Comparison of ENCODE assay signal across 28 mouse cellular contexts in genomic region chr9:122901047-122901446, GRCm38 (mm10). TPM values are rescaled to one million over a fixed set of nuclear protein-coding genes. Genes with fewer than 3 reads are reported as not detected.
DNase-seq lines count a peak whose midpoint lies in the region; ATAC-seq and TF ChIP-seq lines count a peak whose summit lies in the region.
"Had no signal": no experiment of that assay in that cellular context is flagged by ENCODE, and none has a peak within 500 bp of the region (broad histone marks: within the 10 kb centered on the region; RNA-seq: fewer than 3 reads in every experiment).

No protein-coding gene starts in this region.

- peaks cover under 1% of the 10 kb centered on the region; the same call in 1 of the 2 replicates for H3K9me3 ChIP-seq in liver, embryonic 11.5 days (ENCODE audit: control insufficient read depth, low read length)
- peaks cover under 1% of the 10 kb centered on the region; the same call in 1 of the 2 replicates for H3K9me3 ChIP-seq in heart, embryonic 12.5 days (replicated peaks)
- H3K9me3 ChIP-seq: embryonic facial prominence, embryonic 13.5 days had no signal

- no peak overlapping the region for H3K4me2 ChIP-seq in liver, embryonic 11.5 days
- no peak overlapping the region for H3K4me2 ChIP-seq in heart, embryonic 12.5 days
- H3K4me2 ChIP-seq: embryonic facial prominence, embryonic 13.5 days; forebrain, embryonic 12.5 days; forebrain, embryonic 15.5 days; heart, embryonic 13.5 days; hindbrain, embryonic 12.5 days; hindbrain, embryonic 15.5 days had no signal

- peaks cover 2% of the 10 kb centered on the region; the same call in 1 of the 2 replicates for H3K27me3 ChIP-seq in liver, adult 2 months (ENCODE audit: control insufficient read depth, insufficient read depth, low read length)
- H3K27me3 ChIP-seq in liver, embryonic 11.5 days (replicated peaks; ENCODE audit: control insufficient read depth, insufficient read depth, low read length): no peaks in the 10 kb centered on the region
- H3K27me3 ChIP-seq in heart, embryonic 12.5 days (replicated peaks): no peaks in the 10 kb centered on the region
- H3K27me3 ChIP-seq: CH12.LX; embryonic facial prominence, embryonic 13.5 days; forebrain, embryonic 12.5 days; forebrain, embryonic 15.5 days; heart, embryonic 13.5 days; hindbrain, embryonic 12.5 days; hindbrain, embryonic 15.5 days had no signal

- intact Hi-C loops in heart, postnatal 10 days (cut with DNase I): no loop called here

- peak; percentile 19 for DNase-seq in liver, adult 2 months (ENCODE audit: extremely low read depth, low read depth, low spot score)
- no peak for DNase-seq in liver, embryonic 11.5 days (ENCODE audit: low spot score)
- DNase-seq in A20 (ENCODE audit: low read depth, low spot score): peak; percentile 16
- no peak for DNase-seq in heart, postnatal 10 days
- DNase-seq: adrenal gland, adult 8-10 months; adrenal gland, postnatal 25 days; B cell, adult 2 months; cerebellum, adult 11-12 months; cerebellum, adult 9-10 months; cerebellum, postnatal 14 days; embryo, embryonic 11 days; gastrocnemius, postnatal 10 days; gastrocnemius, postnatal 36 days had no signal

- H3K36me3 ChIP-seq in liver, adult 2 months (ENCODE audit: control insufficient read depth, insufficient read depth, low read length): peaks cover 2% of the 10 kb centered on the region; the same call in 1 of the 2 replicates
- no peaks in the 10 kb centered on the region for H3K36me3 ChIP-seq in liver, embryonic 11.5 days (ENCODE audit: control insufficient read depth, insufficient read depth, low read length)
- H3K36me3 ChIP-seq in heart, embryonic 12.5 days: peaks cover under 1% of the 10 kb centered on the region; the same call in 1 of the 2 replicates
- H3K36me3 ChIP-seq: G1E had no signal

- H3K4me1 ChIP-seq in liver, adult 2 months (ENCODE audit: control insufficient read depth, insufficient read depth, low read length): no peaks in the 10 kb centered on the region; the same call in 1 of the 2 replicates
- no peaks in the 10 kb centered on the region for H3K4me1 ChIP-seq in liver, embryonic 11.5 days (replicated peaks; ENCODE audit: control insufficient read depth, insufficient read depth, low read length)
- H3K4me1 ChIP-seq in heart, embryonic 12.5 days (replicated peaks): no peaks in the 10 kb centered on the region

- no peak overlapping the region for H3K4me3 ChIP-seq in liver, adult 2 months (ENCODE audit: insufficient read depth, low read depth, low read length)
- no peak overlapping the region for H3K4me3 ChIP-seq in liver, embryonic 11.5 days (ENCODE audit: low read depth, low read length)
- no peak overlapping the region for H3K4me3 ChIP-seq in heart, embryonic 12.5 days
- H3K4me3 ChIP-seq: embryonic facial prominence, embryonic 10.5 days; embryonic facial prominence, embryonic 13.5 days; erythroblast, embryonic 14.5 days; forebrain, embryonic 12.5 days; forebrain, embryonic 15.5 days; heart, embryonic 13.5 days; hindbrain, embryonic 12.5 days; hindbrain, embryonic 15.5 days had no signal

- H3K79me2 ChIP-seq in liver, adult 2 months (ENCODE audit: control insufficient read depth, insufficient read depth, low read length): no peaks in the 10 kb centered on the region

- no peak for ATAC-seq in liver, embryonic 11.5 days (replicated peaks; ENCODE audit: low FRiP score)
- ATAC-seq in common myeloid progenitor, adult 5-6 weeks (replicated peaks; ENCODE audit: low read depth, poor library complexity, severe bottlenecking): 0 out of 2 replicates have a peak, but pooled peaks have one; percentile 2
- ATAC-seq in megakaryocyte progenitor cell, adult 5-6 weeks (replicated peaks; ENCODE audit: poor library complexity): 0 out of 2 replicates have a peak, but pooled peaks have one; percentile 23
- ATAC-seq in heart, embryonic 12.5 days (ENCODE audit: insufficient number of reproducible peaks, low FRiP score): no peak
- ATAC-seq: forebrain, embryonic 15.5 days had no signal

- WGBS in liver, adult 2 months: 88% methylated on average over 2 of the region's 2 CpGs
- WGBS in liver, embryonic 11.5 days: 86% methylated on average over 2 of the region's 2 CpGs
- 76% methylated on average over 2 of the region's 2 CpGs for WGBS in heart, embryonic 12.5 days

- no peak overlapping the region for H3K27ac ChIP-seq in liver, adult 2 months (replicated peaks; ENCODE audit: insufficient read depth, low read depth, low read length)
- H3K27ac ChIP-seq in liver, embryonic 11.5 days (ENCODE audit: low read depth, low read length): no peak overlapping the region
- H3K27ac ChIP-seq in heart, embryonic 12.5 days (ENCODE audit: poor library complexity, severe bottlenecking): no peak overlapping the region
- H3K27ac ChIP-seq: embryonic facial prominence, embryonic 10.5 days; embryonic facial prominence, embryonic 13.5 days; forebrain, embryonic 12.5 days; forebrain, embryonic 15.5 days; heart, embryonic 13.5 days; hindbrain, embryonic 12.5 days; hindbrain, embryonic 15.5 days had no signal

- no peak for TF ChIP-seq CTCF in liver, adult 2 months (IDR thresholded peaks at IDR 0.05; ENCODE audit: low read depth, low read length)

- no peak for TF ChIP-seq POLR2A in liver, adult 2 months (IDR thresholded peaks at IDR 0.05; ENCODE audit: extremely low read depth, insufficient read depth, low read length)

- H3K9ac ChIP-seq in liver, adult 2 months (ENCODE audit: low read depth, low read length): no peak overlapping the region
- no peak overlapping the region for H3K9ac ChIP-seq in liver, embryonic 11.5 days (ENCODE audit: low read depth, low read length)
- H3K9ac ChIP-seq in heart, embryonic 12.5 days: no peak overlapping the region
- H3K9ac ChIP-seq: embryonic facial prominence, embryonic 13.5 days; forebrain, embryonic 12.5 days; forebrain, embryonic 15.5 days; heart, embryonic 13.5 days; hindbrain, embryonic 12.5 days; hindbrain, embryonic 15.5 days had no signal

RNA-seq across cellular contexts. Expression of gene Zkscan7, which starts 15.6 kb away (rescaled TPM):
- total RNA-seq in liver, adult 2 months (2014; rRNA removed): 11.8 and 13.0 TPM in 2 replicates
- 2.7 and 3.8 TPM in 2 replicates for polyA plus RNA-seq in liver, adult 2 months (2012; rRNA removed)
- 1.1 and 2.0 TPM in 2 replicates for polyA plus RNA-seq in liver, embryonic 11.5 days (2014; fragmentation: Nextera tagmentation; extraction: Ambion mirVana)
- 3.7 and 5.4 TPM in 2 replicates for total RNA-seq in common myeloid progenitor, adult 5-6 weeks (2017)
- 1.4 TPM in 2 replicates for total RNA-seq in megakaryocyte progenitor cell, adult 5-6 weeks (2015)
- 1.6 and 2.2 TPM in 2 replicates for total RNA-seq in megakaryocyte progenitor cell, adult 5-6 weeks (2017)
- polyA plus RNA-seq in heart, embryonic 12.5 days (2016; fragmentation: Nextera tagmentation; extraction: Ambion mirVana): 2.5 and 2.8 TPM in 2 replicates
- 1 to 10 TPM; 4.6 to 6.4 TPM for total RNA-seq in heart, postnatal 10 days (2021)
- polyA plus RNA-seq: erythroblast, embryonic 14.5 days; G1E had no signal

RNA-seq across cellular contexts. Expression of gene Zfp105, which starts 21.8 kb away (rescaled TPM):
- total RNA-seq in liver, adult 2 months (2014; rRNA removed): 0.54 and 1.0 TPM in 2 replicates
- polyA plus RNA-seq in liver, adult 2 months (2012; rRNA removed): 0.04 and 0.11 TPM in 2 replicates
- polyA plus RNA-seq in liver, embryonic 11.5 days (2014; fragmentation: Nextera tagmentation; extraction: Ambion mirVana): 11.1 and 11.6 TPM in 2 replicates
- total RNA-seq in common myeloid progenitor, adult 5-6 weeks (2017): 3.2 TPM in 1 of 2 replicates, not detected in the other
- 1.6 and 1.8 TPM in 2 replicates for total RNA-seq in megakaryocyte progenitor cell, adult 5-6 weeks (2015)
- 1.5 and 2.2 TPM in 2 replicates for total RNA-seq in megakaryocyte progenitor cell, adult 5-6 weeks (2017)
- polyA plus RNA-seq in heart, embryonic 12.5 days (2016; fragmentation: Nextera tagmentation; extraction: Ambion mirVana): 12.0 and 14.0 TPM in 2 replicates
- total RNA-seq in heart, postnatal 10 days (2021): 1 to 10 TPM; 5.6 to 6.9 TPM
- total RNA-seq: CH12.LX; hematopoietic stem cell, adult 5-6 weeks had no signal
- polyA plus RNA-seq: erythroblast, embryonic 14.5 days had no signal

RNA-seq across cellular contexts. Expression of gene Zfp445, which starts 35.2 kb away (rescaled TPM):
- total RNA-seq in liver, adult 2 months (2014; rRNA removed): 52.2 TPM in 2 replicates
- 22.3 and 27.8 TPM in 2 replicates for polyA plus RNA-seq in liver, adult 2 months (2012; rRNA removed)
- 43.5 and 50.2 TPM in 2 replicates for polyA plus RNA-seq in liver, embryonic 11.5 days (2014; fragmentation: Nextera tagmentation; extraction: Ambion mirVana)
- 61.1 and 81.9 TPM in 2 replicates for total RNA-seq in common myeloid progenitor, adult 5-6 weeks (2017)
- 27.2 and 35.6 TPM in 2 replicates for total RNA-seq in megakaryocyte progenitor cell, adult 5-6 weeks (2015)
- total RNA-seq in megakaryocyte progenitor cell, adult 5-6 weeks (2017): 56.0 and 80.6 TPM in 2 replicates
- 59.0 and 60.3 TPM in 2 replicates for polyA plus RNA-seq in heart, embryonic 12.5 days (2016; fragmentation: Nextera tagmentation; extraction: Ambion mirVana)
- total RNA-seq in heart, postnatal 10 days (2021): 100 to 1,000 TPM in 1 of 2 experiments, 10 to 100 TPM in 1; 94.5 to 117 TPM

RNA-seq across cellular contexts. Expression of gene 1110059G10Rik, which starts 49.8 kb away (rescaled TPM):
- total RNA-seq in liver, adult 2 months (2014; rRNA removed): 4.1 and 5.2 TPM in 2 replicates
- polyA plus RNA-seq in liver, adult 2 months (2012; rRNA removed): 1.1 and 1.8 TPM in 2 replicates
- polyA plus RNA-seq in liver, embryonic 11.5 days (2014; fragmentation: Nextera tagmentation; extraction: Ambion mirVana): 31.9 and 32.5 TPM in 2 replicates
- total RNA-seq in common myeloid progenitor, adult 5-6 weeks (2017): 23.9 and 24.3 TPM in 2 replicates
- total RNA-seq in megakaryocyte progenitor cell, adult 5-6 weeks (2015): 48.1 and 50.3 TPM in 2 replicates
- total RNA-seq in megakaryocyte progenitor cell, adult 5-6 weeks (2017): 18.7 and 23.9 TPM in 2 replicates
- polyA plus RNA-seq in heart, embryonic 12.5 days (2016; fragmentation: Nextera tagmentation; extraction: Ambion mirVana): 21.8 and 23.2 TPM in 2 replicates
- 10 to 100 TPM; 19.8 to 20.3 TPM for total RNA-seq in heart, postnatal 10 days (2021)

RNA-seq across cellular contexts. Expression of gene Kif15, which starts 49.8 kb away (rescaled TPM):
- total RNA-seq in liver, adult 2 months (2014; rRNA removed): 0.60 and 1.0 TPM in 2 replicates
- polyA plus RNA-seq in liver, adult 2 months (2012; rRNA removed): 0.15 TPM in 1 of 2 replicates, not detected in the other
- polyA plus RNA-seq in liver, embryonic 11.5 days (2014; fragmentation: Nextera tagmentation; extraction: Ambion mirVana): 63.2 and 67.3 TPM in 2 replicates
- total RNA-seq in common myeloid progenitor, adult 5-6 weeks (2017): 249 and 348 TPM in 2 replicates
- total RNA-seq in megakaryocyte progenitor cell, adult 5-6 weeks (2015): 132 and 145 TPM in 2 replicates
- total RNA-seq in megakaryocyte progenitor cell, adult 5-6 weeks (2017): 343 and 401 TPM in 2 replicates
- polyA plus RNA-seq in heart, embryonic 12.5 days (2016; fragmentation: Nextera tagmentation; extraction: Ambion mirVana): 27.5 and 32.6 TPM in 2 replicates
- 10 to 100 TPM in 1 of 2 experiments, 1 to 10 TPM in 1; 7.0 to 11.2 TPM for total RNA-seq in heart, postnatal 10 days (2021)
- total RNA-seq: gastrocnemius, adult 18-20 months had no signal

Comparison
In these comparisons a context has a peak if more than half of its experiments do, and no peak if none do; other contexts are left out.
1. DNase-seq: peak in liver, adult 2 months (single experiment) and A20 (single experiment); none in liver, embryonic 11.5 days (single experiment) and heart, postnatal 10 days (0 of 2).
2. ATAC-seq: peak in common myeloid progenitor, adult 5-6 weeks (single experiment) and megakaryocyte progenitor cell, adult 5-6 weeks (single experiment); none in liver, embryonic 11.5 days (single experiment) and heart, embryonic 12.5 days (single experiment).